Mouse (Mus musculus) C2C12 (cell line): Measurements from ENCODE around the gene Cntnap2.

Experiments used
- CTCF ChIP-seq: IDR thresholded peaks from one replicate; pipeline ENCODE4 v1.5.1; 2011; ENCODE audit not compliant: control insufficient read depth, insufficient read depth, insufficient read length
- FOSL1 ChIP-seq: IDR thresholded peaks from one replicate; pipeline ENCODE4 v1.8.0; 2011; ENCODE audit warnings: mild to moderate bottlenecking, low read length; ENCODE audit not compliant: poor library complexity, insufficient read depth, severe bottlenecking

- no peak for TF ChIP-seq CTCF
- no peak for TF ChIP-seq FOSL1
Measured at GRCm38 (mm10) chr6:47026064-47026686, 1967.0 kb downstream of the Cntnap2 start.
